Mouse (Mus musculus) adrenal gland, adult 8-10 months (tissue): ENCODE results near the gene Pcbp3. TPM values are rescaled to one million over a fixed set of nuclear protein-coding genes. Genes with fewer than 3 reads are reported as not detected.
A peak's percentile ranks its signal among the peaks of the same experiment; 100 is the strongest.

ENCODE experiments used
- DNase-seq: peaks from one replicate; pipeline ENCODE4 v3.0.0; 2022
- total RNA-seq, 4 experiments: library from RNA; stranded (reverse); gene quantifications; 2 replicates each; pipeline ENCODE4 v1.2.4; 2022

Pcbp3 gene
- total RNA-seq, 4 experiments from 2014 or later = 31.7 to 46.9 (median 35.9) TPM

DNA sequence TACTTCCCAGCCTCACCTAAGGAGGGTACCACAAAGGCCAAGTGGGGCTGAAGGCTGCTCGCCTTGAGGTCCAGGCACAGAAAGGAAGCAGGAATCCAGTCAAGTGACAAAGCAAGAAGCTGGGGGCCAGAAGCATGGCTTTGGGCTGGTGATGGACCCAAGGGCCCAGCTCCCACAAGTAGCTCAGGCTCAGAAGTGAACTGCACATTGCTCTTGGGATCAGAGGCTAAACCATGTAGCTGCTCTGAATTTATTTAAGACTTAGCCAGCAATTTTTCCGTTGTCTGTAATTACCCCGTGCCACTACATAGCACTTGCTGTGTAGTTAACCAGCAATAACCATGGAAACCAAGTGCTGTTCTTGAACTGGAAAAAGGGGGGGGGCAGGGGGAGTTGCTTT lies 117.3 kb downstream of the Pcbp3 start:
- DNase-seq = no peak

DNA sequence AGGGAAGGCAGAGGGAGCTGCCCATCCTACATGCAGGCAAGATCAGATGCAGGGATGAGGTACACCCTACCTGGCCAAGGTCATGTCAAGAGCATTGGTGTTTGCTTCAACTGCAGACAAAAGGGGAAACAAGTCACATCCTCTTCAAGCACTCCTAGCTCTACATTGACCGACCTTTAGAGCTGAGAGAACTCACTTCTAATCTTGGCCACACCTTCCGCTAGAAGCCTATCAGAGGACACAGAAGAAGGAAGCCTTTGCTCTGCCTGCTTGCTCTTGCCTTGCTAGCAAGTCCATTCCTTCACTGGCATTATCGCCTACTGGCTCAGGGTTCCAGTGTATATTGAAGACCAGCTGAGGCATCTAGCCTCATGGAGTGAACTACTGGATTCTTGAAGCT lies 119.6 kb downstream of the Pcbp3 start:
- DNase-seq = no peak

DNA sequence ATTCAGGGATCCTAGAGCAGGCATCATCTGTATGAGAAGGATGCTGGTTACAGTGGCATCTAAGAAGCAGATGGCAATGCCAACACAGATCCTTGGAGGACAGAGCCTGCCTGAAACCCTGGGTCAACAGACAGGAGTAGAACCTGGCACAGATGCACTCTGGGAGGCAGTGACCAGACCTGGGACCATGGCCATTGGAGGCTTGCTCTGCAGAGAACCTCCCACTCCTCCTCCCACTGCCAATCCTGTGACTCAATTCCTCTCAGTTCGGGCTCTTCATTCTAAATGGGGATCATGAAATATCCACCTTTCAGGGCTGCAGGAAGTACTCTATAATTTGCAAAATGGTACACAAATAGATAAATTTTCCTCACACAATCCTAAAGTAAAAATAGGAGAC lies 120.5 kb downstream of the Pcbp3 start:
- DNase-seq = no peak

DNA sequence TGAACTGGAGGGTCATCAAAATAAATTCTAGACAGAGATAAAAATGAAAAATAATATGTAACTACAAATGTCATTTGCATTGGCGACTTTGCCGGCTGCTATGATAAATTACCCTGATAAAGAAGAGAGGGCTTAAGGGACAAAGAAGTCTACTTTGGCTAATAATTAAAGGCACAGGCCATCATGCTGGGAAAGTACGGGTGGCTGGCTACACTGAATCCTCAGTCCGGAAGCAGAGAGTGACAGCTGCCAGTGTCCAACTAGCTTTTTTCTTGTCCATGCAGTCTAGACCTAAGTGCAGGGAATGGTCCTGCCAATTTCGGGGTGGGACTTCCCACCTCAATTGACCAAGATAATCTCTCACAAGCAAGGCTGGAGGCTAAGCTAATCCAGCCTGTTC lies 121.1 kb downstream of the Pcbp3 start:
- no peak for DNase-seq

DNA sequence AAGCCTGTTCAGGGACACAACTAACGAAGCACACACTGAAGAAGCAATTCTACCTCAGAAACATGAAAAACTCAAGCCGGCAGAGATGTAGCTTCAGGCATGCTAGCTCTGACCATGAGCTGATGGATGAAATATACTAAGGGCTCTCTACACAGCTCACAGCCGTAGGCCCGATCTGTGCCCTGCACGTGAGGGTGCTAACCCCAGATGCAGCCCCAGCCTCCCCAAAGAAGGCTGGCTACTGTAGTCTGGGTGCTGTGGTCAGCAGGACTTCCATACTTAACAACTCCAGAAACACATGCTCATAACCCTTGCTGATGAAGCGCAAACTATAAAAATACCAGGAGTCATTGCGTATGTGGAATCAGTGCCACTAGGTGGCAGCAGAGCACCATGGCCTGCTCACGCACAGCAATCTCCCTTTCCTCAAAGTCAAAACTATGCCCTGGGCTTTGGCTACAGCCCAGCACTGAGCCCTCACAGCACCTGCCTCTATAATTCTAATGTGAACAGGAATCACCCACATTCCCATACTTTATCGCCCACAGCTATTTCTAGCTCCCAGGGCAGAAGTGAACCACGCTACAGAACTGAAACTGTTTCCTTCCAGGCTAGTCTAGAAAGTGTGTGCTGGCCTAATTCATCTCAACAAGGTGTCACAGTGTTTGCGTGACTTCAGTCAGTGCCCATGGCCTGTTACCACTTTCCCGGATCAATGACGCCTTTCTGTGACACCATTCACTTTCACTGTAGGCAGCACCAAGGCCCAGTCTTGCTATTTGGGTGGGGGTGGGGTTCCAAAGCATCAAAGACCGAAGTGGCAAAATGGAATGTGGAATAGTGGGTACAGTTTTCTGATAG lies 126.0 kb downstream of the Pcbp3 start:
- peak; percentile 63 for DNase-seq

DNA sequence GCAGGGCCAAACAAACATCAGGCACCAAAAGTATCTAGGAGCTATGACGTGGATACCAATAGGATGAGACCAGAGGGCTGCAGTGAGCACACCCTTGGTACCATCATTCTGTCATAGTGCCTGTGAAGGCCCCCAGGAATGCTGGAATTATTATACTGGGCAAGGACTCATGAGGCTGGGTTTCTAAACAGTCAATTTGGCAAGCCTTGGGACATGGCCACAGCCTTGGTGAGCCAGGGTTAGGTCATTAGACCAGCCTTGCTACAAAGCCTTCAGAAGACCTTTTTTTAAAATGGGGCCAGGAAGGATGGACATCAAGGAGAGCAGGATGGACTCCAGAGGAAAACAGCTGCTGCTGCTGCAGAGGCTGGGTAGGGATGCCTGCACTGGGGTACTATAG lies 128.8 kb downstream of the Pcbp3 start:
- peak; percentile 54 for DNase-seq

DNA sequence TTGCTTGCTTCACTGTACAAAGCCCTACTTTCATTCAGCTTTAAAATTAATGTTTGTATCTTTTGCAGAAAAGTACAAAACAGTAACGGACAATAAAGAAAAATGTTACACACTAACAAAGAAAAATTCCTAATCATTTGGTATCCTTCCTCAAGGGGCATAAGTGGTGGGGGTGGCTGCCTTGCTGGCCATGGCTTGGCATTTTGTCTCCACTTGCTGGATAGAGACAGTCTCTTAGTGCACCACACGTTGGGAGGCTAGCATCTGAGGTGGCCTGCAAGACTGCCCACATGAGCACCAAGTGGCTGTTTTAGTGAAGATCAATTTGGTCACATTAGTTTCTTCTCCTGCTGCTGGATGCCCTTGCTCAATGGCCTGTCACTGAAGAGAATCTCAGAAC lies 129.8 kb downstream of the Pcbp3 start:
- DNase-seq = no peak

DNA sequence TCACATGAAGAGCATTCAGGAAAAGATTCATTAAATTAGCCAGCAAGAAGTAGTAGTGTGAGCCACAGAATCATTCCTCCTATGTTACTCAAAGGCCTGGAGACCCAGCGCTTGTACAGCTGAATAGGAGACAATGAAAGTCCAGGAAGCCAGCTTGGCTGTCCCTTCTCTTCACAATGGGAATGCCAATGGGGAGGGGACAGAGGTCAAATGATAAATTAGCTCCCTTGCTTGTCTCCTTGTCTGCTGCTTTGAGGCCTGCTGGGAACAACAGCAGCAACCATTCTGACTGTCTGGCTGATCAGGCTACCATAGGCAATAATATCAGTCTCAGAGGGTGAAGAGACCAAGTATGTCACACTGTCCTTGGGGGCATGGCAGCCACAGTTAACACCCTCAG lies 130.5 kb downstream of the Pcbp3 start:
- DNase-seq = no peak

DNA sequence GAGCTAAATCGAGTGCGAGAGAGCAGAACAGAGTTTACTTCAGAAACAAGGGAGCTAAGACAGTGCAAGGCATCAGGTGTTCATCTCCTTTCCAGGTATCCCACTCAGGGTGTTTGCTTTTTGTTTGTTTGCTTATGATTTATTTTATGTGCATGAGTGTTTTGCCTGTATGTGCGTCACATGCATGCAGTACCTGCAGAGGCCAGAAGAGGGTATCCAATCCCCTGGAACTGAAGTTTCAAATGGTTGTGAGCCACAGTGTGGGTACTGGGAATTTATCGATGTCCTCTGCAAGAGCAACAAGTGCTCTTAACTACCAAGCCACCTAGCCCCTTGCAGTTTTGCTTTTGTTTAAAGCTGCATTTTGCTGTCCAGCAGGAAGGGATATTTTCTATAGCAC lies 132.8 kb downstream of the Pcbp3 start:
- no peak for DNase-seq

DNA sequence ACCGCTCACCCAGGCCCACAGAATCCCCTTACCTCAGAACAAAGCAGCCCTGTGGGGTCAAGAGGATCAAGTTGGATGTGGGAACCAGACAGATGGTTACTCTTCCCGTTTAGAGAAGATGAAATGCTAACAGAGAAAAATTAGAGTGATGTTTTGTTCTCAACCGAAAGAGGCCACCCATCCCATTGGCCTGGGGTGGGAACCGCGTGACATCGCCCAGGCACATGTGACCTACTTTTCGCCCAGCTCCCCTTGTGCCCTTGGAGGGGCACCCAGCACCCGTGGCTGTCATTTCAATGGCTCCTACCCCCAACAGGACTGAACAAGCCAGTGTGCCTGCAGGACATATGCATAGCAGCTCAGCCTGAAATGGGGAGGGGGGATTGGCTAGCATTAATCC lies 139.0 kb downstream of the Pcbp3 start:
- DNase-seq = no peak

DNA sequence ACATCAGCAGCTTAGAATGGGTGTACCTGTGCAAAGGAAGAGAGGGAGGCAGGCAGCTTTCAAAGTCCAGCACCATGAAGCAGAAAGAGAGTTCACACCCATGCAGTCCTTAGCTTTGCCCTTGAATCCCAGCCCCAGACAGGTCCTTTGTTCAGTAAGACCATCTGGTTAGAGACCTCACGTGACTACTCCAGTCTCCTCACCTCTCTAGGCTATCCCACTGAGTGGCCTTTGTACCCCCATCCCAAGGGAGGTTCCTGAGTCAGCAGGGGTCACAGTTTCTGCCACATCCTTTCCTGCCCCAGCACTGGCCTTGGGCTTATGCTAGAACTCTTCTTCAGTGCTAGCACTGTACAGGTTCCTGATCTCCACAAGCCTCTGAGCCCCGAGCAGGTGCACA lies 142.4 kb downstream of the Pcbp3 start:
- DNase-seq = no peak

DNA sequence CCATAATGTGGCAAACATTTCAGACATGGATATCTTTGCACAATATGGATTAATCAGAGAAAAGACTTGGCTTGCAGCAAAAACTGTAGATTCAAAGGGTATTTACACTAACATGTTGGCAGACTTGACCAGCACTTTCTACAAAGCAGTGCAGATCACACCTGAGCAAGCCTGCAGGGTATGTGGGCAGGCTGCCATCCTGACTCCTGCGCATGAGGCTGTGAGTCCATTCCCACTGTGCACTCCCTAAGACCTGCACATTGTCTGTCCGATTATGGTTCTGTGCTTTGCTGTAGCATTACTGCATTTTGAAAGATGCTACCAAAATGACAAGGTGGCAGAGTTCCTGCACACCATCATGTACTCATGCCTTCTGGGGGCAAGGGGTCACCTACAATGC lies 143.3 kb downstream of the Pcbp3 start:
- no peak for DNase-seq

DNA sequence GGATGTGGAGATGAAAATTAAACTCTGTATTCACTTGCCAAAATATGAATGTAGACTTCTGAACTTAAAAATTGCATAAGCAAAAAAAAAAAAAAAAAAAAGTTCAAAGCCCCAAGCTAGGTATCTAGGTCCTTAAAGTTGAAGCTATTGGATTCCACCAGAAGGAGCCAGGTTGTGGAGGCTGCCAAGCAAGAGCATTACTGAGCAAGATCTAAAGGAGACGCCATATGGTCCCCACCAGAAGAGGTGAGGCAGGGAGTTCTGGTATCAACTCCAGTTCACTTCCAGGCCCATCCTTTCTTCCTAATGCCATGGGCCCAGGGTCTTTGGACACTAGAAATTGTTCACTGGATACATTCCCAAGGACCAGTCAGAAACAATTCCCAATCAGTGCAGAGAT lies 144.8 kb downstream of the Pcbp3 start:
- no peak for DNase-seq

DNA sequence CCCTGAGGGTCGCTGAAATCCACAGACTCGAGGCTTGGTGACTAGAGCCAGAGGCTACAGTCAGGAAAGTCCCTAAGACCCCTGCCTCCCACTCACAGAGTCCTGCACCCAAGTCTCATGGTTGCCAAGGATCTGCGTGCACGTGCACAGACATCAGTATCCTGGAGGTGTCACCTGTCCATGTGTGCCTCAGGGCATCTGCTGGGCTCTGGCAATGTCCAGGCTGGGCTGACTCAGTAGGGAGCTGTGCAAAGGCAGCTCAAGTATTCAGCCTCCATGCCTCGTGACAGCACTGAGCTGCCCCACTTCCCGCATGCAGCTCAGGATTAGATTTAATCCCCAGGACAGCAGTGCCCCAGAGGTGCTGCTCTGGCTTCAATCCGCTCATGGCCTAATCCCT lies 145.3 kb downstream of the Pcbp3 start:
- DNase-seq = no peak

DNA sequence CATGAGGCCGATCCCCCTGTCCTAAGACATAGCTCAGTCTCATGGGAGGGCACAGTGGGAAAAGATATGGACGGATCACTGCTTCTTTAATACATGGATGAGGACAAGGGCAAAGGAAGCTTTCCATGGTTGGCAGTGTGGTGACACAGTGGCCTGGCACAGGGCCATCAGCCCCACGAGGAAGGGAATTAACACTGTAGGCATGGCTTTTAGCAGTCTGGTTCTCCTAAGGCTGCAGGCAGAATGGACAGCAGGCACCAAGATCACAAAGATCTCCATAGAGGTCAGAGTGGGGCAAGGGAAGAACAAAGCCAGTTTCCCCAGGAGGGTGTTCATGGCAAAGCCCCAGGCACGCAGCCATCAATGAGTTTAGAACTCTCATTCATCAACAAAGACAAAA lies 146.2 kb downstream of the Pcbp3 start:
- DNase-seq = no peak

DNA sequence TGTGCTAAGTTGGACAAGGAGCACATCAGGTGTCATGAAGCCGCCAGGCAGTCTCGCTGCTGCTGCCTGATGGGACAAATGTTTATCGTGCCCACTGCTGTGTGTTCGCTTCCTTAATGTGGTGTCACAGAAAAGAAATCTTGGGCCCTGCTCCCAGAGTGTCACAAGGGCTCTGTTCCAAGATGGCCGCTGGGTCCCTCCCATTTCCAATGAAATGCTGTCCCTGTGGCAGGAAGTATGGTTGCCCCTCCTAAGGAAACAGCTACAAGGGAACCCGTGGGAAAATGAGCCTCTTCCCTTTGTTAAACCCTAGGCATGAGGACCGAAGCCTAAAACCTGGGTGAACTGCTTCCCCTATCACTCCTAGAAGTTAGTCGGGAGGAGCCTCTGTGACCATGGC lies 146.9 kb downstream of the Pcbp3 start:
- no peak for DNase-seq

DNA sequence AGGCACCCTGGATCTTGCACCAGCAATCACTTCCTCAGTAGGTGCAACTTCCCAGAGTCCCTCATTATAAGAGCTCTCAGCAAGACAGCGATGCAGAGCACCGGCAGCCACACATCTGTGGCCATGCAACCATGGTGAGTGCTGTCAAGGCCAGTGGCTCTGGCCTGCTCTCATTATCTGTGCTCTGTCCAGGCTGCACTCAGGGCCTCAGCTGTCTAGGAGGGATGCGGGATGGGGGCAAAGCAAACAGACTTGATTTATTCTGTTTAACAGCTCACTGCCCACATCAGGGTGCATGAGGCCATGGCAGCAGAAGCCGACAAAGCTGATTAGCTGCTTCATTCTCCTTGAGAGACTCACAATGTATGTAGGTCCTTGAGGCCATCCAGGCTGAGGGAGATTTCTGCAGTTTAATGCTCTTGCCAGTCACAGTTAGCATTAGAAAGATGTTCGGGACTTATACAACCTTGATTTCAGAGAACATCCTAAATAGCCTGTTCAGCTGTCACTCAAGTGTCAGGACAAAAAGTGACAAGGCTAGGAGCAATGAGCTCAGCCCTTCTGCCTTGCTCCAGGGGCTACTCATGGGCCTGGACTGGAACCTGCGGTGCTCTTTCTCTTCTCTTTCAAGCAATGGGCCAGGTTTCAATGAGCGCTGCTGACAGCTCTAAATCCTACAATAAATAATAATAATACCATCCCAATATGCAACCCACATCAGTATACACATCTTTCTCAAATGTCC lies 151.6 kb downstream of the Pcbp3 start:
- DNase-seq = no peak

DNA sequence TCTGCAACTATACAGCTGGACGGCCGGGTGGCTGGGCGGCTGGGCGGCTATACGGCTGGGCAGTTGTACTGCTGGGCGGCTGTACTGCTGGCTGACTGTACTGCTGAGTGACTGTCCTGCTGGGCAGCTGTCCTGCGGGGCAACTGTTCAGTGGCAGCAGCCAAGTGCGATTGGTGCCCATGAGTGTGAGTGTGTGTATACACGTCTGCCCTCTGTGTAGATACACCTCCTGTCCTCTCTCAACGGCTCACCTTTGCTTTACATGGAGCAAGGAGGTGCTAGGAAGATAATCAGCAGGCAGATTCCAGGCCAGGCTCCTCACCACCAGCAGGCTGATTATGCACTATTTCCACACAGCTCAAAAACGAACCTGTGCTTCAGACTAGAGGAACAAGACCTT lies 152.2 kb downstream of the Pcbp3 start:
- no peak for DNase-seq

DNA sequence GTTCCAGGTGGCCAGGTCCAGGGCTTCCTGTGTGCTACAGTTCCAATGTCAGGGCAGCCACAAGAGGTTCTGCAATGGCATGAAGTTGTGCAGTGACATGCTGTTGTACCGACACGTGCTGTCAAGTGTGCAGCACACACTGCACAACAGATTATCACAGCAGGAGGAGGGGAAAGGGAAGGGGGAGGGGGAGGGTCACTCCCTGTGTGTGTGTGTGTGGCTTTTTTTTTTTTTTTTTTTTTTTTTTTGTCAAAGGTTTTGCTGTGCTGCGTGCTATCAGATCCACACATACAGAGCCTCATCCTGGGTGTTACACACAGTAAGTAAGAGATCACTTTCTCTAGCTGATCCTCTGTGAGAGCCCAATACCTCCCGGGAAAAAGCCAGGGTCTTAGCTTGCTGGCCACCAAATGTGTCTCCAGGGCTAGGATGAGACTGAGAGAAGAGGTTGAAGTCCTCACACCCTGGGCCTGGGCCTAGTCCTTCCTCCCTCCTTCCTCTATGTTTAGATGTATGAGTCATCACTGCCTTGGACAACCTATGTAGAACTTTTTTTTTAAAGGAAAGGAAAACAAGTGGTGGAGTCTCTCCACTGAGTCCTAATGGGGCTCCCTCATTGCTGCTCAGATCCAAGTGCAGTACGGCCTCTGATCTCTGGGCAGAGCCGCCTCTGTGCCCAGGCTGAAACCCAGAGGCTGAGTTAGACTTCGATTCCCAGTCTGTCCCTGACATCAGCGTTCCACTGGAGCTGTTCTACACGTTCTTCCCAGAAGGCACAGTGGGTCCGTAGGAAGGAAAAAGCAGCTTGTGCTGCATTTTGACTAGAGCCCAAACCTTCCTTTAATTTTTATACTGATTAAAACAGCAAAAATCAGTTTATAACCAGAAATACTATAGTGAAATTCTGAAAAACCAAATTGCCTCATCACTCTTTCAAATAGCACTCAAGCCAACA lies 153.0 kb downstream of the Pcbp3 start:
- no peak for DNase-seq

DNA sequence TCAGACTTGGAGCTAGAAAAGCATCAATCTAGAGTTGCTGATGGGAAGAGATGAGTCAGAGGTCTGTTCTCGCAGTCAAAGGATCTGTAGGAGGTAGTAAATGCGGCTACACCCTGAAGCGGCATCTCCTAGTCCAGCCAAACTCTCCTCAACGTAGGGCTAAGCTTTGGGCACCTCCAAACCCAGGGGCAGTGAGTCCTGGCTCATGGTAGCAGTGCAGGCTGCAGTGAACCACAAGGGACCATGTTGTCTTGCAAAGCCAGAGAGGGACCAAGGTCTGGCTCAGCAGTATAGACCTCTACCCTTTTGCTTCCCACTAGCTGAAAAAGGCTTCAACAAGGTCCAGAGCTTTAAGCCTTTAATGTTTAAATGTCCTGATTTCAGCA lies 159.2 kb downstream of the Pcbp3 start:
- no peak for DNase-seq

DNA sequence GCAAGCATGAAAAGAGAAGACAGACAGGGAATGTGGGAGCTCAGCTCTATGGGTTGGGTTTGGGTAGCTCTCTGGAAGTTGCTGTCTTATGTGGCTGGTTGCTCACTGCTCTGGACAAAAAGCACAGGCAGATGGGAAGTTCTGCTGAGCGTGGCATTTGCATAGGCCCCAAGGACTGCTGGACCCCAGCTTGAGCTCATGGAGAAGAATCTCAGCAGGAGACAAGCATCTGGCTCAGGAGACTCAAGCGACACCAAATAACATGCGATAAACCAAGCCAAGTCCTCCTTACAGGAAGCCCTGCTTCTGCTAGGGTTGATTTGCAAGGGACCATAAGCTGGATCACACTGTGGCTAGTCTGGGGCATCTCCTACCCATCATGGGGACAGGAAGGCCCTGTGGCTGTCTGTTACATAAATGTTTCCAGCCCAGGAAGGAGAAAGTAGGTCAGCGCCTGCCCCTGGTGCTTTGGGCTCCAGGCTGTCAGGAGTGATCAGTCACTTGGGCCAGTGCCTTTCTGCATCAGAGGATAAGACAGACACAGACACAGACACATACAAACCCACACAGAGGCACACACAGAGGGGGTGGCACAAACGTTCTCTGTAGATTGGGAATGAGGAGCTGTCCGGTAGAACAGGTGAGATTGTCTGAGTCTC lies 159.7 kb downstream of the Pcbp3 start:
- DNase-seq = peak; percentile 39

DNA sequence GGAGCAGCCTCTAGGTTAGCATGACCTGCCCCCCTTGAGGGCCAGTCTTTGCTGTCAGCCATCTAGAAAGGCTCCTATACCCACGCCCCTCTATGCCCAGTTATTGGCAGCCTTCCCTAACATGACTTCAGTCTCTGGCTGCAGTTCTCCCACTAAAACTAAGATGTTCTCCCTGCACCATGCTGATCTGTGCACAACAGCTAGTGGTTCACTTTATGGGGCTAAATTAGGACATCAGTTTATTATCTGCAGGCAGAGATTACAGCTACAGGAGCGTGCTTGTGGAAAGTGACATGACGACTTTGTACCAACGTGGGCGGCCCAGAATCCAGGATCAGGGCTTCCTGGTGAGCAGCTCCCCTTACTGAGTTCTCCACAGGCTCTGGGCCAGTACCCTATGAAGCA lies 160.4 kb downstream of the Pcbp3 start:
- DNase-seq = no peak
